Mouse (Mus musculus): ENCODE measurements around the gene Gm17364. TPM values are rescaled to one million over a fixed set of nuclear protein-coding genes. Genes with fewer than 3 reads are reported as not detected.

Gene Gm17364
- total and polyA plus RNA-seq, 3 experiments = not detected

GRCm38 (mm10) chr13:41300037-41300436 lies 26.3 kb upstream of the Gm17364 start:
- H3K4me1 ChIP-seq (ENCODE audit: control insufficient read depth in 1 of 2, insufficient read depth in 2 of 2, low read length in 2 of 2) = no peaks in the 10 kb centered on the region
- no peaks in the 10 kb centered on the region for H3K36me3 ChIP-seq (ENCODE audit: control insufficient read depth in 1 of 2, insufficient read depth in 2 of 2, low read length in 2 of 2)
- no peak overlapping the region for H3K4me3 ChIP-seq (ENCODE audit: control insufficient read depth in 1 of 2, insufficient read depth in 1 of 2, low read depth in 2 of 2, low read length in 2 of 2)
- no peaks in the 10 kb centered on the region for H3K79me2 ChIP-seq (ENCODE audit: control insufficient read depth, insufficient read depth, low read length, poor library complexity)
- H3K27me3 ChIP-seq (ENCODE audit: control insufficient read depth in 1 of 2, insufficient read depth in 2 of 2, low read length in 2 of 2) = no peaks in the 10 kb centered on the region; a peak in 1 of 4 replicates
- no peak overlapping the region for H3K27ac ChIP-seq (ENCODE audit: control insufficient read depth, low read depth, low read length)
- TF ChIP-seq SMC3 (IDR thresholded peaks at IDR 0.05; ENCODE audit: low read depth, low read length) (no peak), SIN3A (IDR thresholded peaks at IDR 0.05; ENCODE audit: low read length) (no peak), ELF1 (IDR thresholded peaks at IDR 0.05; ENCODE audit: low read depth, low read length) (no peak), TAL1 (IDR thresholded peaks at IDR 0.05; ENCODE audit: low read length) (no peak), POLR2AphosphoS2 (IDR thresholded peaks at IDR 0.05; ENCODE audit: low read length) (no peak), MEF2A (IDR thresholded peaks at IDR 0.05; ENCODE audit: extremely low read depth, insufficient replicate concordance, low read depth, low read length, poor library complexity, severe bottlenecking) (no peak), JUND (IDR thresholded peaks at IDR 0.05; ENCODE audit: low read depth, low read length) (no peak)
- no peaks in the 10 kb centered on the region for H3K9me3 ChIP-seq (replicated peaks; ENCODE audit: insufficient read depth, low read length)
- no peak for DNase-seq (ENCODE audit: low read depth, low spot score)
- no peak overlapping the region for H3K9ac ChIP-seq (ENCODE audit: control insufficient read depth, low read depth, low read length, poor library complexity, severe bottlenecking)

- no peak for DNase-seq (ENCODE audit: low read depth, low spot score)
Observed at GRCm38 (mm10) chr13:41298996-41299395, 25.2 kb upstream of the Gm17364 start.

GRCm38 (mm10) chr13:41298533-41298932 lies 24.8 kb upstream of the Gm17364 start:
- H3K4me3 ChIP-seq (ENCODE audit: control insufficient read depth in 1 of 2, insufficient read depth in 1 of 2, low read depth in 2 of 2, low read length in 2 of 2) = no peak overlapping the region
- no peaks in the 10 kb centered on the region for H3K36me3 ChIP-seq (ENCODE audit: control insufficient read depth in 1 of 2, insufficient read depth in 2 of 2, low read length in 2 of 2)
- peaks cover 0 to 2% of the 10 kb centered on the region in 2 experiments; a peak in 2 of 4 replicates for H3K27me3 ChIP-seq (ENCODE audit: control insufficient read depth in 1 of 2, insufficient read depth in 2 of 2, low read length in 2 of 2)
- no peak overlapping the region for H3K27ac ChIP-seq (ENCODE audit: control insufficient read depth, low read depth, low read length)
- H3K79me2 ChIP-seq (ENCODE audit: control insufficient read depth, insufficient read depth, low read length, poor library complexity) = no peaks in the 10 kb centered on the region
- H3K9me3 ChIP-seq (replicated peaks; ENCODE audit: insufficient read depth, low read length) = no peaks in the 10 kb centered on the region
- no peak for DNase-seq (ENCODE audit: low read depth, low spot score)
- H3K4me1 ChIP-seq (ENCODE audit: control insufficient read depth in 1 of 2, insufficient read depth in 2 of 2, low read length in 2 of 2) = no peaks in the 10 kb centered on the region
- H3K9ac ChIP-seq (ENCODE audit: control insufficient read depth, low read depth, low read length, poor library complexity, severe bottlenecking) = no peak overlapping the region
- TF ChIP-seq GATA1 (IDR thresholded peaks at IDR 0.05; ENCODE audit: low read depth, low read length) (no peak), RCOR1 (IDR thresholded peaks at IDR 0.05; ENCODE audit: low read depth, low read length) (no peak), CTCF (IDR thresholded peaks at IDR 0.05 in 2 of 3, conservative IDR thresholded peaks at IDR 0.05 in 1 of 3; ENCODE audit: control insufficient read depth in 1 of 3, insufficient read depth in 1 of 3, low read depth in 2 of 3, low read length in 3 of 3, poor library complexity in 1 of 3, severe bottlenecking in 1 of 3) (no peak), POLR2AphosphoS5 (IDR thresholded peaks at IDR 0.05; ENCODE audit: borderline replicate concordance, low read depth, low read length) (no peak), SIN3A (IDR thresholded peaks at IDR 0.05; ENCODE audit: low read length) (no peak)

More at GRCm38 (mm10) chr13:41298996-41299395, 25.2 kb upstream of the Gm17364 start:
- peaks cover 0 to 2% of the 10 kb centered on the region in 2 experiments; a peak in 2 of 4 replicates for H3K27me3 ChIP-seq (ENCODE audit: control insufficient read depth in 1 of 2, insufficient read depth in 2 of 2, low read length in 2 of 2)
- TF ChIP-seq USF2 (IDR thresholded peaks at IDR 0.05; ENCODE audit: borderline replicate concordance in 1 of 2, insufficient read depth in 1 of 2, low read depth in 1 of 2, low read length in 2 of 2) (no peak), ZC3H11A (IDR thresholded peaks at IDR 0.05; ENCODE audit: low read depth, low read length) (no peak), POLR2AphosphoS2 (IDR thresholded peaks at IDR 0.05; ENCODE audit: low read length) (no peak), ZKSCAN1 (IDR thresholded peaks at IDR 0.05; ENCODE audit: low read depth, low read length) (no peak), MAX (IDR thresholded peaks at IDR 0.05; ENCODE audit: low read length) (no peak), MXI1 (IDR thresholded peaks at IDR 0.05; ENCODE audit: low read depth, low read length) (no peak), TAL1 (IDR thresholded peaks at IDR 0.05; ENCODE audit: low read length) (no peak)
- no peaks in the 10 kb centered on the region for H3K36me3 ChIP-seq (ENCODE audit: control insufficient read depth in 1 of 2, insufficient read depth in 2 of 2, low read length in 2 of 2)
- no peak overlapping the region for H3K27ac ChIP-seq (ENCODE audit: control insufficient read depth, low read depth, low read length)
- no peaks in the 10 kb centered on the region for H3K79me2 ChIP-seq (ENCODE audit: control insufficient read depth, insufficient read depth, low read length, poor library complexity)
- no peaks in the 10 kb centered on the region for H3K4me1 ChIP-seq (ENCODE audit: control insufficient read depth in 1 of 2, insufficient read depth in 2 of 2, low read length in 2 of 2)
- H3K9me3 ChIP-seq (replicated peaks; ENCODE audit: insufficient read depth, low read length) = no peaks in the 10 kb centered on the region
- no peak overlapping the region for H3K9ac ChIP-seq (ENCODE audit: control insufficient read depth, low read depth, low read length, poor library complexity, severe bottlenecking)
- no peak overlapping the region for H3K4me3 ChIP-seq (ENCODE audit: control insufficient read depth in 1 of 2, insufficient read depth in 1 of 2, low read depth in 2 of 2, low read length in 2 of 2)
